Mouse (Mus musculus) heart, embryonic 11.5 days (tissue): Measurements from ENCODE around the gene Crip1. TPM values are rescaled to one million over a fixed set of nuclear protein-coding genes. Genes with fewer than 3 reads are reported as not detected.

Source experiments
- ATAC-seq: fragments of 200-750 bp; cut with Nextera tagmentation; replicated peaks from 2 replicates; pipeline ENCODE4 v1.8.0; 2017; ENCODE audit warnings: moderate library complexity; ENCODE audit not compliant: insufficient number of reproducible peaks, low FRiP score, low TSS enrichment
- H3K27ac ChIP-seq: fragments of 300-500 bp; sonication (generic); 2 replicates; pipeline ENCODE4 v1.5.1; 2014; ENCODE audit warnings: mild to moderate bottlenecking, low read depth, low read length
- H3K27me3 ChIP-seq: fragments of 300-500 bp; sonication (generic); 2 replicates; pipeline ENCODE4 v1.6.1; 2014; ENCODE audit warnings: mild to moderate bottlenecking, low read length, mixed read lengths; ENCODE audit not compliant: control insufficient read depth, insufficient read depth
- H3K36me3 ChIP-seq: fragments of 300-500 bp; sonication (generic); 2 replicates; pipeline ENCODE4 v1.6.1; 2014; ENCODE audit warnings: mild to moderate bottlenecking, low read length, moderate library complexity, mixed read lengths; ENCODE audit not compliant: control insufficient read depth, insufficient read depth
- H3K4me1 ChIP-seq: fragments of 300-500 bp; sonication (generic); 2 replicates; pipeline ENCODE4 v1.6.1; 2014; ENCODE audit warnings: low read length; ENCODE audit not compliant: control insufficient read depth, insufficient read depth
- H3K4me2 ChIP-seq: fragments of 300-500 bp; sonication (generic); 2 replicates; pipeline ENCODE4 v1.6.1; 2014; ENCODE audit warnings: mild to moderate bottlenecking, moderate library complexity
- H3K4me3 ChIP-seq: fragments of 300-500 bp; sonication (generic); 2 replicates; pipeline ENCODE4 v1.5.1; 2014; ENCODE audit warnings: low read depth, low read length
- H3K9ac ChIP-seq: fragments of 300-500 bp; sonication (generic); 2 replicates; pipeline ENCODE4 v1.6.1; 2014; ENCODE audit warnings: mild to moderate bottlenecking, low read depth, low read length, moderate library complexity
- H3K9me3 ChIP-seq: fragments of 300-500 bp; sonication (generic); replicated peaks from 2 replicates; pipeline ENCODE4 v1.6.1; 2016; ENCODE audit warnings: low read length; ENCODE audit not compliant: control insufficient read depth
- WGBS: fragments of 180-500 bp; shearing (Covaris S2); extraction: QIAGEN DNeasy Blood & Tissue Kit; methylation state at CpG from one replicate; pipeline ENCODE4 v1.1.7; 2014; ENCODE audit not compliant: insufficient replicate concordance; 5-methylcytosine and 5-hydroxymethylcytosine counted together
- polyA plus RNA-seq: library from polyadenylated mRNA; unstranded; fragments of >200 nt; fragmentation: Nextera tagmentation; extraction: Ambion mirVana; gene quantifications from 2 replicates; pipeline ENCODE4 v1.2.1, GENCODE M21; 2014

Gene Crip1
- polyA plus RNA-seq, 1 experiment from 2014 or later, result 533 TPM

DNA sequence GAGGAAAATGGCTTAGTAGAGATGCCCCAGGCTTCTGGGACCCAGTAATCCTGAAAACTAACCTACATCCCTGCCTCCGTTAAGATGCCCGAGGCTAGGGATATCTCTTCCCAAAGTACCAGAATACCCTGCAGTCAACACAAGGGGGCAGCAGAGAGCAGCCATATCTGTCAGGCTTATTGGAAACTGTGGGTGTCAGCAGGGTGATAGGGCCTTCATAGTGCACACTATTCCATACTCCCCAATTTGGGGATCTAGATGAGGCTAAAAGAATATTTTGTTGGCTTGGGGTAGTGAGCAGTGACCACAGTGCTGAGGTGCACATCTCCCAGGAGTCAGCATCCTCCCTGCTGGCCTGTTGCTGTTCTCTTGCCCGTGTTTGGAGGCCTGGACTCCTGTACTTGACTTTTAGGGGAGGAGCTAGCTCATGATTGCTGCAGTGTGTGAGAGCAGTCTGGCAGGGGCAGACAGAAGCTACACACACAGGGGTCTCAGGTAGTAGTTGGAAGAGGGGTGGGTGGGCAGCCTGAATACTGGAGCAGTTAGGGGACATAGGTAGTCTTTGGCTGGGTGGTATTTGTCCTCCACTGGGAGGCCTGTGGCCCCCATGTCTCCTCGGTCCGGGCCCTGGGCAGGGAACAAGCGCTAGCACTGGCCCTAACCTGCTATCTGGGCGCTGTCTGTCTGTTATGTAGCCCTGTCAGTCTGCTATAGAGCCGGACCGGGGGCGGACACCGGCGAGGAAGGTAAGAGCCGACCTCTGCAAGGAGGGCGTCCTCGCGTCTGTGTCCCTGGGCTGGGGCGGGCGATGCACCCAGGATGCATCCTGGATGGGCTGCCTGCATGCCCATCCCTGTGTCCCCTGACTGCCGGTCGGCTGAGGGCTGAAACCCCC, 26.4 kb upstream of the Crip1 start:
- Histone ChIP-seq H3K4me1 (peaks cover 9% of the 10 kb centered on the region; the same call in 1 of the 2 replicates), H3K27ac (0 out of 2 replicates have a peak overlapping the region, but pooled peaks have one; percentile 22), H3K9ac (no peak overlapping the region), H3K4me2 (no peak overlapping the region), H3K36me3 (peaks cover 38% of the 10 kb centered on the region), H3K9me3 (no peaks in the 10 kb centered on the region), H3K4me3 (no peak overlapping the region), H3K27me3 (no peaks in the 10 kb centered on the region)
- WGBS, result 77% methylated on average over 20 of the region's 20 CpGs
- peak; percentile 22; the same call in 1 of the 2 replicates for ATAC-seq

DNA sequence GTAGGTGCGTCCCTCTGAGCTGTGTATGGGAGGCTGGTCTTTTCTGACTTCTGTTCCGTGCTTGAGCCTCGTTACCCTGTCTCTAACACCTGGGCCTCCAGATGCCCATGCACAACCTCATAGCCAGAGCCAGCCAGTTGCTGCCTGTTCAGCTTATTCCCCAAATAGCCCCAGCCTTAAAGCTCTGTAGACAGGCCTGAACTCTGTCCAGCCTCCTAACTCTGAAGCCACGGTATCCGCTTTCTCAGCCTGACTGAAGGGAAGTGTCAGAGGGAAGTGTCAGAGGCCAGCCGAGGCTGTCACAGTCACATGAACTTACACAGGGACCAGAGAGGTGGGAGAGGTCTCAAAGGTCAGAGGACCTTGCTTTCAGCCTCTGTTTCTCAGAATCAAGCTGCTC, 21.4 kb upstream of the Crip1 start:
- WGBS, result 63% methylated on average over 6 of the region's 6 CpGs
- Histone ChIP-seq H3K36me3 (peaks cover 56% of the 10 kb centered on the region), H3K4me3 (no peak overlapping the region), H3K9ac (no peak overlapping the region), H3K9me3 (no peaks in the 10 kb centered on the region), H3K27ac (peak overlapping the region; percentile 31; the same call in 1 of the 2 replicates), H3K4me1 (peaks cover 4% of the 10 kb centered on the region; the same call in 1 of the 2 replicates), H3K4me2 (no peak overlapping the region), H3K27me3 (no peaks in the 10 kb centered on the region)
- no peak for ATAC-seq

DNA sequence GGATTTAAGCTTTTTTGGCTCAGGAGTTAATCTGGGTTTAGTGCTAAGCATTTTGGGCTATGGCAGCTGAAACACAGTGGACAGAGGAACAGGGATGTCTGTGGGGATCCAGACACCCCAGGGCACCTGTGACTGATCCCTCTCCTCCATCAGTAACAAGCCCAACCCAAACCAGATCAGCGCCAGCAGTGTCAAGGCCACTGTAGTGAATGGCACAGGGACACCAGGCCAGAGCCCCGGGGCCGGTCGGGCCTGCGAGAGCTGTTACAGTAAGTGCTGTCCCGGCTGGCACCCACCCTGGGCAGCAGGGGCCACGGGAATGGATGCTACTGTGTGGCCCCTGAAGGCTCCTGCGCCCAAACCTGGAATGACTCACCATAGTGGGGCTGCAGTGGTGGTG, 15.4 kb upstream of the Crip1 start:
- ATAC-seq, result no peak
- Histone ChIP-seq H3K4me3 (no peak overlapping the region), H3K9ac (no peak overlapping the region), H3K36me3 (peaks cover 70% of the 10 kb centered on the region), H3K27ac (no peak overlapping the region), H3K4me1 (peaks cover 39% of the 10 kb centered on the region), H3K4me2 (no peak overlapping the region), H3K27me3 (no peaks in the 10 kb centered on the region), H3K9me3 (no peaks in the 10 kb centered on the region)
- WGBS, result 90% methylated on average over 8 of the region's 8 CpGs

DNA sequence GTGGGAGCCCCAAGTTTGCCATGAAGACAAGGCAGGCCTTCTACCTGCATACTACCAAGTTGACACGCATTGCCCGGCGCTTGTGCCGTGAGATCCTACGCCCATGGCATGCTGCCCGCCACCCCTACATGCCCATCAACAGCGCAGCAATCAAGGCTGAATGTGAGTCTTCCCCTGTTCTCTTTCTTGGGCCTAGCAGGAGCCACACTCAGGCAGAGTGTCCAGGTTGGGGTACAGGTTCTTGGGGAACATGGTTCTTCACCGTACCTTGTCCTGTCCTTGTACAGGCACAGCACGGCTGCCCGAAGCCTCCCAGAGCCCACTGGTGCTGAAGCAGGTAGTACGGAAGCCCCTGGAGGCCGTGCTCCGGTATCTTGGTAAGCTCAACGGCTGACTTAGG, 14.5 kb upstream of the Crip1 start:
- no peak for ATAC-seq
- Histone ChIP-seq H3K27ac (peak overlapping the region; percentile 96), H3K27me3 (no peaks in the 10 kb centered on the region), H3K36me3 (peaks cover 72% of the 10 kb centered on the region), H3K4me1 (peaks cover 47% of the 10 kb centered on the region), H3K9me3 (no peaks in the 10 kb centered on the region), H3K9ac (no peak overlapping the region), H3K4me3 (no peak overlapping the region), H3K4me2 (no peak overlapping the region)
- 93% methylated on average over 14 of the region's 14 CpGs for WGBS

DNA sequence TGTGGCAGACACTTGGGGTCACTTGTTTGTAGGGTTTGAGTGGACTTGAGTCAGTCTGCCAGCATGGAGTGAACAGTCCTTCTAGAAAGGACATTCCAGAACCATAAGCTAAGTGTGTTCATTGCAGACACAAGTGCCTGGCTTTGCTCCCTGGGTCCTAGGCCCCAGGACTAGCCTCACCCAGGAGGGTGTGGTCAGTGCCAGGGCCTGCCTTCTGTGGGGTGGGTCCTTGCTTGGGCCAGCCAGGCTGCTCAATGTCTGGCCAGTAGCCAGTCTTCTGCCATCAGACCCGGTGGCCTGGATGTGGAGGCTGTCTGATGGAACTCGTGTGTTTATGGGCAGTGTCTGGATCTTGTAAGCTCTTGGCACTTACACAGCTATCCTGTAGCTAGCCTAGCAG, 13.5 kb upstream of the Crip1 start:
- 31% methylated on average over 2 of the region's 2 CpGs for WGBS
- peaks cover 56% of the 10 kb centered on the region for H3K4me1 ChIP-seq
- H3K36me3 ChIP-seq, result peaks cover 76% of the 10 kb centered on the region
- H3K9ac ChIP-seq, result no peak overlapping the region
- no peak overlapping the region for H3K4me3 ChIP-seq
- peak overlapping the region; percentile 96 for H3K27ac ChIP-seq
- no peaks in the 10 kb centered on the region for H3K9me3 ChIP-seq
- H3K4me2 ChIP-seq, result no peak overlapping the region
- ATAC-seq, result peak; percentile 80
- H3K27me3 ChIP-seq, result no peaks in the 10 kb centered on the region

DNA sequence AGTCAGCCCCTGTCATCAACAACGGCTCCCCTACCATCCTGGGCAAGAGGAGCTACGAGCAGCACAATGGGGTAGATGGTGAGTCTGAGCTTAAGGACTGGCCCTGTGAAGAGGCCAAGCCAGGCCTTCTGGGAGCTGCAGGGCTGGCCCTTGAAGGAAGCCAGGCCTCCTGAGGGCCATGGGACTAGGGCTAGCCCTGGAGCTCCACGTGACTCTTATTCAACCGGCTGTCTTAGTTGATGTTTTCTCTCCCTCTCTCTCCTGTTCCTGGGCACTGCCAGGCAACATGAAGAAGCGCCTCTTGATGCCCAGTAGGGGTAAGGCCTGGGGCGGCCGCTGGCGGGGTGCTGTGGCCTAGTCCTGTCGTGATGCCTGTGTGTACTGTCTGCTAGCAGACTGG, 12.9 kb upstream of the Crip1 start:
- peaks cover 70% of the 10 kb centered on the region for H3K36me3 ChIP-seq
- 73% methylated on average over 9 of the region's 9 CpGs for WGBS
- H3K9ac ChIP-seq, result no peak overlapping the region
- peaks cover 60% of the 10 kb centered on the region for H3K4me1 ChIP-seq
- H3K27me3 ChIP-seq, result no peaks in the 10 kb centered on the region
- no peaks in the 10 kb centered on the region for H3K9me3 ChIP-seq
- H3K27ac ChIP-seq, result peak overlapping the region; percentile 96
- no peak overlapping the region for H3K4me3 ChIP-seq
- H3K4me2 ChIP-seq, result no peak overlapping the region
- ATAC-seq, result 0 out of 2 replicates have a peak, but pooled peaks have one; percentile 2

DNA sequence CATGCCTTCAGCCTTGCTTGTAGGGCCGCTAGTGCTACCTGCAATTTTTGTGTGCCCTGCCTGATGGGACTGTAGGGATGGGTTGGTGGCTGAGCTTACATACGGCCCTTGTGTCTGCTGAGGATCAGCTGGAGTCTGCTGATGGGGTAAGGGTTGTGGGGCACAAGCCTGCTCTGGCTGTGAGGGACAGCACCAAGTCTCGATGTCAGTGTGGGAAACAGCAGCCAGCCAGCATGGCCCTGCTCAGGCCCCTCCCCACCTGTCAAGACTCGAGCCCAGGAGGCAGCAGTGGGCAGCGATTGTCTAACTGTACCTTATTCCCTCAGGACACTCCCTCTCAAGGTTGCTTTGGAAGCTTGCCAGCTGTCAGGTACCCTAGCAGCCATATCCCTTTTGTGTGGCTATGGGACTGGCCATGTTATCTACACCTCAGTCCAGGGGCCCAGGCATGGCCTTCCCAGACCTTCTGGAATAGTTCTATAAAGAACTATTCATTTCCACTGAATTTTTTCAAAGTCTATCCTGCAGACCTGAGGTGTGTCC, 12.2 kb upstream of the Crip1 start:
- H3K4me1 ChIP-seq, result peaks cover 67% of the 10 kb centered on the region
- 67% methylated on average over 5 of the region's 5 CpGs for WGBS

DNA sequence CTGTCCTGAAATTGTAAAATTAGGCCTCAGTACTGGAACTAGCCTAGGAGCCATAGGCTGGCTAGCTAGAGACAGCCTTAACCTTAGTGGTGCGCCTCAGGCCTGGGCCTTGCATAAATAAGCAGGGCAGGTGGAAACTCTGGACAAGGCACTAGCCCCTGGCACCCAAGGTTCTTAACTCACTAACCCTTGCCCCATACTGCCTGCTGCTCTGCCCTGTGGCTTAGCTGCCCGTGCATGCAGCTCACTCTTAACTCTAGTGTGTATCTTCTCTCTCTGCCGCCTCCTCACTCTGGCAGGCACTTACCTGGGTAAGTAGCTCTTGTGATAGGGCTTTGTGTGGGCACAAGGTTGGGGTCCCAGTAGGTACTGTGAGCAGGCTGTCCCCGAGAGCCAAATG, 11.6 kb upstream of the Crip1 start:
- H3K4me1 ChIP-seq, result peaks cover 72% of the 10 kb centered on the region
- WGBS, result 75% methylated on average over 4 of the region's 4 CpGs
- H3K27ac ChIP-seq, result no peak overlapping the region; the same call in 1 of the 2 replicates
- H3K9me3 ChIP-seq, result no peaks in the 10 kb centered on the region
- no peaks in the 10 kb centered on the region for H3K27me3 ChIP-seq
- no peak overlapping the region for H3K4me2 ChIP-seq
- no peak overlapping the region; the same call in 1 of the 2 replicates for H3K9ac ChIP-seq
- ATAC-seq, result no peak
- H3K36me3 ChIP-seq, result peaks cover 59% of the 10 kb centered on the region
- no peak overlapping the region for H3K4me3 ChIP-seq

More for the DNA sequence above, 12.2 kb upstream of the Crip1 start:
- Histone ChIP-seq H3K9ac (no peak overlapping the region; the same call in 1 of the 2 replicates), H3K36me3 (peaks cover 63% of the 10 kb centered on the region), H3K27me3 (no peaks in the 10 kb centered on the region), H3K27ac (peak overlapping the region; percentile 96; the same call in 1 of the 2 replicates), H3K4me2 (no peak overlapping the region), H3K9me3 (no peaks in the 10 kb centered on the region), H3K4me3 (no peak overlapping the region)
- no peak for ATAC-seq
